Mouse (Mus musculus) heart, postnatal 0 days (tissue): Measurements from ENCODE around the gene Gm5447. TPM values are rescaled to one million over a fixed set of nuclear protein-coding genes. Genes with fewer than 3 reads are reported as not detected.
A peak's percentile ranks its signal among the peaks of the same experiment; 100 is the strongest.

Experiments used
- ATAC-seq: fragments of 200-750 bp; cut with Nextera tagmentation; 2 replicates; pipeline ENCODE4 v1.8.0; 2017; ENCODE audit warnings: low read depth, moderate number of reproducible peaks, moderate library complexity; ENCODE audit not compliant: insufficient read depth
- DNase-seq: peaks from one replicate; pipeline ENCODE4 v3.0.0-alpha.2; 2016; ENCODE audit warnings: low spot score
- H3K27ac ChIP-seq: fragments of 300-500 bp; sonication (generic); 2 replicates; pipeline ENCODE4 v1.5.1; 2014; ENCODE audit warnings: low read depth, mild to moderate bottlenecking
- H3K27me3 ChIP-seq: fragments of 300-500 bp; sonication (generic); 2 replicates; pipeline ENCODE4 v1.6.1; 2014; ENCODE audit warnings: low read length, mixed read lengths; ENCODE audit not compliant: control insufficient read depth, insufficient read depth
- H3K36me3 ChIP-seq: fragments of 300-500 bp; sonication (generic); replicated peaks from 2 replicates; pipeline ENCODE4 v1.6.1; 2014; ENCODE audit warnings: low read length, mixed read lengths; ENCODE audit not compliant: control insufficient read depth, insufficient read depth
- H3K4me1 ChIP-seq: fragments of 300-500 bp; sonication (generic); 2 replicates; pipeline ENCODE4 v1.6.1; 2014; ENCODE audit warnings: antibody characterized with exemption; ENCODE audit not compliant: control insufficient read depth, insufficient read depth
- H3K4me2 ChIP-seq: fragments of 300-500 bp; sonication (generic); 2 replicates; pipeline ENCODE4 v1.6.1; 2014; ENCODE audit warnings: low read depth, mild to moderate bottlenecking, low read length, moderate library complexity
- H3K4me3 ChIP-seq: fragments of 300-500 bp; sonication (generic); 2 replicates; pipeline ENCODE4 v1.5.1; 2014; ENCODE audit warnings: low read depth, low read length
- H3K9ac ChIP-seq: fragments of 300-500 bp; sonication (generic); replicated peaks from 2 replicates; pipeline ENCODE4 v1.6.1; 2014; ENCODE audit warnings: low read depth, low read length, mixed read lengths
- H3K9me3 ChIP-seq: fragments of 300-500 bp; sonication (generic); replicated peaks from 2 replicates; pipeline ENCODE4 v1.6.1; 2016; ENCODE audit warnings: low read length; ENCODE audit not compliant: control insufficient read depth
- CTCF ChIP-seq: IDR thresholded peaks from 2 replicates; pipeline ENCODE4 v1.5.1; 2016; ENCODE audit warnings: antibody characterized with exemption, control low read depth, low read depth
- EP300 ChIP-seq: IDR thresholded peaks from 2 replicates; pipeline ENCODE4 v1.6.1; 2016; ENCODE audit warnings: antibody characterized with exemption, low read depth
- WGBS: fragments of 180-500 bp; shearing (Covaris S2); extraction: QIAGEN DNeasy Blood & Tissue Kit; methylation state at CpG from one replicate; pipeline ENCODE4 v1.1.7; 2014; 5-methylcytosine and 5-hydroxymethylcytosine counted together
- polyA plus RNA-seq: library from polyadenylated mRNA; unstranded; fragments of >200 nt; fragmentation: Nextera tagmentation; extraction: Ambion mirVana; gene quantifications from 2 replicates; pipeline ENCODE4 v1.2.1, GENCODE M21; 2015
- total RNA-seq: library from RNA; depleted of rRNA; stranded (reverse); fragments of >200 nt; gene quantifications from 2 replicates; pipeline ENCODE4 v1.2.3, GENCODE M21; 2014; ENCODE audit warnings: low replicate concordance

The Gm5447 gene
- total and polyA plus RNA-seq, 2 experiments from 2014 or later: not detected

GRCm38 (mm10) chr13:30945788-30946187, 28.2 kb upstream of the Gm5447 start:
- Histone ChIP-seq H3K4me1 (peaks cover 18% of the 10 kb centered on the region), H3K4me3 (no peak overlapping the region), H3K9me3 (no peaks in the 10 kb centered on the region), H3K4me2 (no peak overlapping the region; the same call in 1 of the 2 replicates), H3K27me3 (no peaks in the 10 kb centered on the region), H3K9ac (no peak overlapping the region), H3K36me3 (no peaks in the 10 kb centered on the region), H3K27ac (peak overlapping the region; percentile 8; the same call in 1 of the 2 replicates)
- DNase-seq (no peak), ATAC-seq (no peak)
- TF ChIP-seq EP300: no peak
- TF ChIP-seq CTCF: no peak

DNA sequence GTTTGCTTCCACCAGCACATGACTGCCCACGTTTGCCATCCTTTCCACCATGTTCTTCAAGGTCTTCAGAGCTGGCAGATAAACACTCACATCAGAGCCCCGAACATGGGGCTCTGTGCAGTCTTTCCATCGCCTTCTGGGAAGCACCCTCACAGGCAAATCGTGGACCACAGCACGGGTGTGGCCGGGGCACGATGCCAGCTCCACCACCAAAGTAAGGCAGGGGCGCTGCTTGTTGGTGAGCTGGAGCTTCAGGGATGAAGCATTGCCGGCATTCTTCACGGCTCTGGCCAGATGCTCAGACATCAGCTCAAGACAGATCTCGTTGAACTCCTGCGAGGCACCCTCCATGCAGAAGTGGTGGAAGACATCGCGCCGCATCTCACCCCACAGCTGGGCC, 26.9 kb upstream of the Gm5447 start:
- ATAC-seq (no peak), DNase-seq (no peak)
- Histone ChIP-seq H3K9ac (no peak overlapping the region), H3K4me3 (no peak overlapping the region), H3K4me1 (peaks cover 18% of the 10 kb centered on the region), H3K36me3 (no peaks in the 10 kb centered on the region), H3K4me2 (no peak overlapping the region), H3K27ac (no peak overlapping the region), H3K27me3 (no peaks in the 10 kb centered on the region), H3K9me3 (no peaks in the 10 kb centered on the region)
- no peak for TF ChIP-seq CTCF
- no peak for TF ChIP-seq EP300
- WGBS: 74% methylated on average over 15 of the region's 15 CpGs

GRCm38 (mm10) chr13:30947540-30947939, 26.5 kb upstream of the Gm5447 start, which contains the start of gene Hus1b:
Gene Hus1b (minus strand): TSS chr13:30947759.
- DNase-seq (no peak), ATAC-seq (no peak)
- H3K9me3 ChIP-seq: no peaks in the 10 kb centered on the region
- no peak within 1 kb of the TSS for H3K4me3 ChIP-seq
- no peaks in the 10 kb centered on the region for H3K36me3 ChIP-seq
- no peaks in the 10 kb centered on the region for H3K27me3 ChIP-seq
- no peak within 1 kb of the TSS for H3K4me2 ChIP-seq
- H3K9ac ChIP-seq: no peak within 1 kb of the TSS
- no peak within 1 kb of the TSS for H3K27ac ChIP-seq
- WGBS: 86% methylated on average over 11 of the region's 11 CpGs
- peaks cover 18% of the 10 kb centered on the region for H3K4me1 ChIP-seq
- no peak for TF ChIP-seq EP300
- no peak for TF ChIP-seq CTCF

- ATAC-seq (no peak), DNase-seq (no peak)
- Histone ChIP-seq H3K36me3 (no peaks in the 10 kb centered on the region), H3K4me3 (no peak overlapping the region), H3K9ac (no peak overlapping the region), H3K9me3 (no peaks in the 10 kb centered on the region), H3K4me1 (peaks cover 18% of the 10 kb centered on the region), H3K4me2 (no peak overlapping the region), H3K27me3 (no peaks in the 10 kb centered on the region), H3K27ac (no peak overlapping the region)
- TF ChIP-seq CTCF (no peak), EP300 (no peak)
- 89% methylated on average over 9 of the region's 9 CpGs for WGBS
Measured at GRCm38 (mm10) chr13:30949181-30949580, 24.8 kb upstream of the Gm5447 start.

DNA sequence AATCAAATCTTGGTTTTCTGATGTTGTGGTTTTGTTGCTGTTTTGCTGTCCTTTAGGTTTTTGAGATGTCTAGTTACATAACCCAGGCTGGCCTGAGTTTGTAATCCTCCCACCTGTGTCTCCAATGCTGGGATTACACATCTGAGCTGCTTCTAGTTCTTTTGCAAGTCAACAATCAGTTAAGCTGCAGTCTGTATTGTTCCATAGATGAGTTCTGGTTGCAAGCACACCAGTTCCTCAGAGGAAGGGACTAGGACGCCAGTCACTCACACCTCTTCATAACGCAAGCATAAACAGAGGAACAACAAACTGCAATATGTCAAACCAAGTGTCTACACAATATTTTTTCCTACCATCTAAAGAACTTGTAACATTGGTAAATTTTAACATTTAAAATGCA, 22.0 kb upstream of the Gm5447 start:
- 84% methylated on average over 2 of the region's 2 CpGs for WGBS
- peaks cover 5% of the 10 kb centered on the region for H3K4me1 ChIP-seq
- H3K27me3 ChIP-seq: no peaks in the 10 kb centered on the region
- H3K9me3 ChIP-seq: no peaks in the 10 kb centered on the region
- DNase-seq: no peak
- TF ChIP-seq CTCF (no peak), EP300 (no peak)
- H3K36me3 ChIP-seq: no peaks in the 10 kb centered on the region
- no peak for ATAC-seq
- H3K9ac ChIP-seq: no peak overlapping the region
- H3K4me2 ChIP-seq: no peak overlapping the region
- no peak overlapping the region for H3K4me3 ChIP-seq
- no peak overlapping the region for H3K27ac ChIP-seq

DNA sequence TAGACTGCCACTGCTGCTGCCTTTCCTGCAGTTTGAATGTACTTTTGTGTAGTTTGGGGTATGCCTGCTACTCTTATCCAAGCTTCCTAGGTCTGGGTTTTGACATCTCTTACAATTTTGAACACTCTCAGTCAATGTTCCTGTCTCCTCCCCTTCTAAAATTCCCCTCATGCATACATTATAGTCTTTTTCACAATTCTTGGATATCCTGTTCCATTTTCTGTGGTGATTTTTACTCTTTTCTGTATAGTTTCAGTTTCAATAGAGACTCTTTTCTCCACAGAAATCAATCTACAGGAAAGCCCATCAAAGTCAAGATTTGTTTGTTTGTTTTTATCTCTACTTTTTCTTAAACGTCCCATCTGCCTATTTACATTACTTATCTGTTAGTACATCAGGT, 20.4 kb upstream of the Gm5447 start:
- TF ChIP-seq EP300: no peak

More for the DNA sequence above, 20.4 kb upstream of the Gm5447 start:
- Histone ChIP-seq H3K27ac (no peak overlapping the region), H3K36me3 (no peaks in the 10 kb centered on the region), H3K9ac (no peak overlapping the region), H3K4me1 (no peaks in the 10 kb centered on the region), H3K27me3 (no peaks in the 10 kb centered on the region), H3K4me3 (no peak overlapping the region), H3K4me2 (no peak overlapping the region), H3K9me3 (no peaks in the 10 kb centered on the region)
- WGBS: 48% methylated on average over 1 of the region's 1 CpGs
- DNase-seq (no peak), ATAC-seq (no peak)
